Mouse (Mus musculus) heart, embryonic 11.5 days (tissue): Measurements from ENCODE around the gene Trak1. TPM values are rescaled to one million over a fixed set of nuclear protein-coding genes. Genes with fewer than 3 reads are reported as not detected.

ENCODE experiments used
- ATAC-seq: fragments of 200-750 bp; cut with Nextera tagmentation; replicated peaks from 2 replicates; pipeline ENCODE4 v1.8.0; 2017; ENCODE audit warnings: moderate library complexity; ENCODE audit not compliant: insufficient number of reproducible peaks, low FRiP score, low TSS enrichment
- H3K27ac ChIP-seq: fragments of 300-500 bp; sonication (generic); 2 replicates; pipeline ENCODE4 v1.5.1; 2014; ENCODE audit warnings: mild to moderate bottlenecking, low read depth, low read length
- H3K27me3 ChIP-seq: fragments of 300-500 bp; sonication (generic); 2 replicates; pipeline ENCODE4 v1.6.1; 2014; ENCODE audit warnings: mild to moderate bottlenecking, low read length, mixed read lengths; ENCODE audit not compliant: control insufficient read depth, insufficient read depth
- H3K36me3 ChIP-seq: fragments of 300-500 bp; sonication (generic); 2 replicates; pipeline ENCODE4 v1.6.1; 2014; ENCODE audit warnings: mild to moderate bottlenecking, low read length, moderate library complexity, mixed read lengths; ENCODE audit not compliant: control insufficient read depth, insufficient read depth
- H3K4me1 ChIP-seq: fragments of 300-500 bp; sonication (generic); 2 replicates; pipeline ENCODE4 v1.6.1; 2014; ENCODE audit warnings: low read length; ENCODE audit not compliant: control insufficient read depth, insufficient read depth
- H3K4me2 ChIP-seq: fragments of 300-500 bp; sonication (generic); 2 replicates; pipeline ENCODE4 v1.6.1; 2014; ENCODE audit warnings: mild to moderate bottlenecking, moderate library complexity
- H3K4me3 ChIP-seq: fragments of 300-500 bp; sonication (generic); 2 replicates; pipeline ENCODE4 v1.5.1; 2014; ENCODE audit warnings: low read depth, low read length
- H3K9ac ChIP-seq: fragments of 300-500 bp; sonication (generic); 2 replicates; pipeline ENCODE4 v1.6.1; 2014; ENCODE audit warnings: mild to moderate bottlenecking, low read depth, low read length, moderate library complexity
- H3K9me3 ChIP-seq: fragments of 300-500 bp; sonication (generic); replicated peaks from 2 replicates; pipeline ENCODE4 v1.6.1; 2016; ENCODE audit warnings: low read length; ENCODE audit not compliant: control insufficient read depth
- WGBS: fragments of 180-500 bp; shearing (Covaris S2); extraction: QIAGEN DNeasy Blood & Tissue Kit; methylation state at CpG from one replicate; pipeline ENCODE4 v1.1.7; 2014; ENCODE audit not compliant: insufficient replicate concordance; 5-methylcytosine and 5-hydroxymethylcytosine counted together
- polyA plus RNA-seq: library from polyadenylated mRNA; unstranded; fragments of >200 nt; fragmentation: Nextera tagmentation; extraction: Ambion mirVana; gene quantifications from 2 replicates; pipeline ENCODE4 v1.2.1, GENCODE M21; 2014

The Trak1 gene
- polyA plus RNA-seq, 1 experiment from 2014 or later: 21.3 TPM

DNA sequence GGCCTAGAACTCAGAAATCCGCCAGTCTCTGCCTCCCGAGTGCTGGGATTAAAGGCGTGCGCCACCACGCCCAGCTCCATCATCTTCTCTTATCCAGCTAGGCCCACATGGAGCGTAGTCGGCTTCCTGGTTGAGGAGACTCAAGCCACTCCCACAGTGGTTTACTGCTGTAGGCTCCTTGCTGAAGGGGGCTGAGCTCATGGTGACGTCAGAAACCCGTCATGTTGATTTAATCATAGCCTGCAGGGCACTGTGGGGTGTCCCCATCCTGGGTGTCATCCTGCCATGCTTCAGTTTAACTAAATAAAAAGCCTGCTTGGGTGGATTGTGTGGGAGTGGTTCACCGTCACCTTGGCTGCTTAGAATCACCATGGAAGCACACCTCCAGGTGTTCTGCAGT lies 92.0 kb downstream of the Trak1 start:
- Histone ChIP-seq H3K4me3 (no peak overlapping the region), H3K27ac (no peak overlapping the region), H3K9me3 (no peaks in the 10 kb centered on the region), H3K4me1 (peaks cover 8% of the 10 kb centered on the region), H3K36me3 (peaks cover 3% of the 10 kb centered on the region), H3K27me3 (no peaks in the 10 kb centered on the region), H3K9ac (no peak overlapping the region), H3K4me2 (no peak overlapping the region)
- WGBS: 82% methylated on average over 10 of the region's 10 CpGs
- ATAC-seq: no peak

DNA sequence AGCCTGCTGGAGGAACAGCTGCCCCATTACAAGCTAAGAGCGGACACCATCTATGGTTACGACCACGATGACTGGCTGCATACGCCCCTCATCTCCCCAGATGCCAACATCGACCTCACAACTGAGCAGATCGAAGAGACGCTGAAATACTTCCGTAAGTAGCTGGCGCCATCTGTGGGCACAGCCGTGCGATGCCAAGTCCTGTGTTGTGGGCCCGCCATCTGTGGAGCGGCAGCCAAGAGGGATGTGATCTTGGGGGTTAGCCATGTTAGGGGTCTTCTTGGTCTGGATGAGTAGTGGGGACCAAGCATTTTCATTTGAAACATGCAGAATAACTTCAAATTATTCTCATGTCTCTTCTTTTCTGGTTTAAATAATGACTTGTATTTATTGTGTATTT lies 94.6 kb downstream of the Trak1 start:
- WGBS: 89% methylated on average over 13 of the region's 13 CpGs
- Histone ChIP-seq H3K4me1 (peaks cover 8% of the 10 kb centered on the region), H3K36me3 (peaks cover 5% of the 10 kb centered on the region)

DNA sequence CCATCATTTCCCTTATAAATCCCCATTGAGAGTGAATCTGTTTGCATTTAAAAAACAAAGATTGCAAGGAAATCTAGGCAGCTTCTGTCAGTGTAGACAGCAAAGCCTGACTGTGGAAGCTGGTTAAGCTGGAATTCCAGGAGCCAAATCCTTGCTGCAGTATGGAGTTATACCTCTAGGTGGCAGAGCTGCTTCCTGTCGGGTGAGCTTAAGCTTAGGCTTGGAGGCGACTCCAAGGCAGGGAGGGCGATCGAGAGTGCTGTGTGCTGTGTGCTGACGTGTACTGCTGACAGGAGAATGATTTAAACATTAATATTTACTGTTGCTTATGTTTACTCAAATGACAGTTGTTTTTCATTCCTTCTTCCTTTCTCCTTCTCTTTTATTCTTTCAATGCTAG lies 95.1 kb downstream of the Trak1 start:
- Histone ChIP-seq H3K27ac (no peak overlapping the region), H3K9me3 (no peaks in the 10 kb centered on the region), H3K4me3 (no peak overlapping the region), H3K4me1 (peaks cover 8% of the 10 kb centered on the region), H3K4me2 (no peak overlapping the region), H3K27me3 (no peaks in the 10 kb centered on the region), H3K9ac (no peak overlapping the region), H3K36me3 (peaks cover 5% of the 10 kb centered on the region)
- 44% methylated on average over 5 of the region's 5 CpGs for WGBS
- no peak for ATAC-seq

More for the DNA sequence above, 94.6 kb downstream of the Trak1 start:
- Histone ChIP-seq H3K4me3 (no peak overlapping the region), H3K27me3 (no peaks in the 10 kb centered on the region), H3K9me3 (no peaks in the 10 kb centered on the region), H3K27ac (no peak overlapping the region), H3K4me2 (no peak overlapping the region), H3K9ac (no peak overlapping the region)
- ATAC-seq: no peak

DNA sequence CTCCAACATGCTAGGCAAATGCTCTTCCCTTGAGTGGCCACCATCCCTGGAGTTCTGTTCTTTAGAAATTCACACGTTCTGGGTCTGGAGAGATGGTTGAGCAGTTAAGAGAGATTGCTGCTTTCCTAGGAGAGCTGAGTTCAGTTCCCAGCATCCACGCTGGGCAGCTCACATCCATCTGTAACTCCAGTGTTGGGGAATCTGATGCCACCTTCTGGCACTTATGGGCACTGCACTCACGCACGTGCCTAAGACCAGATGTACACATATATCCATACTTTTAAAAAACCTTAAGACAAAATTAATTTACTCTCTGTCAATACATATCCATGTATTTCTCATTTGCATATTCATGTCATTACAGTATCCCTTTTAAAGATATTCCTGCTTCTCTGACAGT lies 95.8 kb downstream of the Trak1 start:
- H3K9me3 ChIP-seq: no peaks in the 10 kb centered on the region
- no peak overlapping the region for H3K4me3 ChIP-seq
- WGBS: 89% methylated on average over 4 of the region's 4 CpGs
- no peak overlapping the region for H3K27ac ChIP-seq
- peaks cover 4% of the 10 kb centered on the region for H3K4me1 ChIP-seq
- H3K27me3 ChIP-seq: no peaks in the 10 kb centered on the region
- H3K36me3 ChIP-seq: peaks cover 5% of the 10 kb centered on the region
- no peak overlapping the region for H3K4me2 ChIP-seq
- no peak overlapping the region for H3K9ac ChIP-seq
- no peak for ATAC-seq

DNA sequence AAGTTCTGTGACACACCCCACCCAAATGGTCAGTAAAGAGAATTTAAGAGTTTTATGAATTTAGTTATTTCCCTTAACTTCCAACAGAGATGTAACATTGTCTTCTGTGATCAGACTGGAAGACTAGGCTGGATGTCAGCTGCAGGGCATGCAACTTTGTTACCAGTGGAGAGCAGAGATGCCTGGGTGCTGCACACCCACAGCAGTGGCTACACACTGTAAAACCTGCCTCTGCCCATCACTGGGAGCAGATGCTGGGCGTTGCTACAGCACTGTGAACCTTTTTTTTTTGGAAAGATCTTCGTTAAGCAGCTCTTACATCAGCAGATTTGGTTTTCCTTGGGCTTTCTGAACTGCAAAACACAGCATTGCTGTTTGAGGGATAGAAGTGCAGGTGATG lies 97.6 kb downstream of the Trak1 start:
- H3K36me3 ChIP-seq: peaks cover 5% of the 10 kb centered on the region
- H3K9me3 ChIP-seq: no peaks in the 10 kb centered on the region
- H3K4me3 ChIP-seq: no peak overlapping the region
- no peak for ATAC-seq
- no peak overlapping the region for H3K27ac ChIP-seq
- 72% methylated on average over 2 of the region's 2 CpGs for WGBS
- no peaks in the 10 kb centered on the region for H3K27me3 ChIP-seq
- peaks cover 3% of the 10 kb centered on the region; the same call in 1 of the 2 replicates for H3K4me1 ChIP-seq
- no peak overlapping the region for H3K9ac ChIP-seq
- H3K4me2 ChIP-seq: no peak overlapping the region

DNA sequence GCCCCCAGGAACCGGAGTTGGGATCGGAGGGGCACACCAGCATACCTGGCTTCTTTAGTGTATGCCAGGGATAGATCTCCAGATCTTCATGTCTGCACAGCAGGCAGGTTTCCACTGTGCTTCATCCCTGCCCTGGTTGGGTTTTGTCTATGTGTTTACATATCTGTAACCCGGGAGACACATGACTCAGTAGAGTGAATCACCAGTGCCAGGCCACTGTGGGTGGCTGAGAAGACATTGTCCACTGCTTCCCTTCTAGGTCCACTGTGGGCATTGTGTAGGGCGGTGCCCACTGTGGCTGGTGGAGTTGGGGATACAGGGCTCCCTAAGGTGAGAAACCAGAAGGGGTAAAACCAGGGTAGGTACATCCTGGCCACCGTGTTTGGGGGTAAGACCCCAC lies 98.5 kb downstream of the Trak1 start:
- ATAC-seq: no peak
- H3K9me3 ChIP-seq: no peaks in the 10 kb centered on the region
- peaks cover 5% of the 10 kb centered on the region for H3K36me3 ChIP-seq
- WGBS: 86% methylated on average over 5 of the region's 5 CpGs
- no peak overlapping the region for H3K27ac ChIP-seq
- no peak overlapping the region for H3K9ac ChIP-seq
- peaks cover 3% of the 10 kb centered on the region; the same call in 1 of the 2 replicates for H3K4me1 ChIP-seq
- no peak overlapping the region for H3K4me3 ChIP-seq
- no peaks in the 10 kb centered on the region for H3K27me3 ChIP-seq
- H3K4me2 ChIP-seq: no peak overlapping the region

DNA sequence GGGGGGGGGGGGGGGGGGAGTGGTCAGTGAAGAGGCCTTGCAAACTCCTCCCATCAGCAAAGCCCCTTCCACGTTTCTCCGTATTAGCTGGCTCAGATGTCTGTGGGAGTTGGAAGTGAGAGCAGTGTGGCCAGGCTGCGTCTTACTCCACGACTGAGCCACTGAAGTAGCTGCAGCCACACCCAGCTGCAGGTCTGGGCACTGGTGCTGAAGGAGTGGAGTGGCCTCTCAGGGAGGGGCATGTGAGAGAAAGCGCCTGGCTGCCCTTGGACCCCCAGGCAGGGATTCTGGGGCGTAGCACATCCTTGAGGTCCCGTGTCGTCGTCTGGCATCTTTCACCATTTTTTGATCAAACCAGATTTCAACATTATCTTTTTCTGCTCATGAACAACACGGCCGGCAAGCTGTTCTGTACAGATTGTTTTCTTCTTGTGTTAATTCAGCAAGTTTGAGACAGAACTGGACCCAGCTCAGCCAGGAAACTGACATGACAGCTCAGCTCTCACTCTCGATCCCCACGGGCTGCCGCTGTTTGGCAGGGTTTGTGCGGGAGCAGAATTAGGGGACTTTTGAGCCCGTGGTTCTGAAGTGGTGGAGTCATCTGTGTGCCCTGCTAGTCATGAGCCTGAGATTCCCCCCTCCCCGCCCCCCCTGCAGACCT lies 100.9 kb downstream of the Trak1 start:
- 0 out of 2 replicates have a peak, but pooled peaks cover 2% of the 10 kb centered on the region for H3K36me3 ChIP-seq
- no peak for ATAC-seq
- no peak overlapping the region for H3K9ac ChIP-seq
- H3K4me3 ChIP-seq: no peak overlapping the region
- H3K4me1 ChIP-seq: peaks cover 6% of the 10 kb centered on the region
- H3K4me2 ChIP-seq: no peak overlapping the region
- no peak overlapping the region for H3K27ac ChIP-seq
- H3K9me3 ChIP-seq: no peaks in the 10 kb centered on the region
- 66% methylated on average over 16 of the region's 17 CpGs for WGBS
- H3K27me3 ChIP-seq: no peaks in the 10 kb centered on the region

DNA sequence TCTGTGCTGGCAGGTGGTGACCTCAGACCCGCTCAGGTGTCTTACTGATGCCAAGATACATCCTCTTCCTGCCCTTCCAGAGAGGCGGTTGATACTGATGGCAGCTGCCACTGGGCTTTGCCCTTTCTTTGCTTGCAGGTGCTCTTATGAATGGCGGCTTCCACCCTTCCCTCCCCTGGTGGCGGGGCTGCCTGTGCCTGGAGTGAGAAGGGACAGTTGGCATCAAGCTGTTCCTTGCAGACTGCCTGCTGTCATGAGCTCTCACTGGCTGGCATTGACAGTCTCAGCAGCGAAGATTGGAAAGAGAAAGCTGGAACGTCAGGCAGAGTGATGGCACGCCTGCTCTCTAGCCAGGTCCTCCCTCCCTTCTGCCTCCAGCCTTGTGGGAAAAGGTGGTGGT lies 101.5 kb downstream of the Trak1 start:
- no peaks in the 10 kb centered on the region for H3K27me3 ChIP-seq
- ATAC-seq: no peak

DNA sequence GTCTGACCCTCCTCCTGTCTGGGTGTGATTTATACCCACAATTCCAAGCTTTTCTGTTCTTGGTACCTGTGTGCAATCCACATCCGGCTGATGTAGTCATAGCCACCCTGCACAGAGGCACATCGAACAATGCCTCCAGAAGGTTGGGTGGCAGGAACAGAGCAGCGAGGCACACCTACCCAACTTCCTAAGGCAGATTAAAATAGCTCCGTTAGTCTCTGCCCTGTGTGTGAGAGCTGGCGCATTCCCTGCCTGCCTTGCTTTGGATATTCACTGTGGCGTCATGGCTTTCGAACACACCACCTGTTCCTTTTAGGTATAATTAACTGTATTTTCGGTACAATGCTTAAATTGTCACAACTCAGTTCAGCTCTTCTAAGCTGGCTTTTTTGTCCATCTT lies 103.3 kb downstream of the Trak1 start:
- H3K4me1 ChIP-seq: peaks cover 7% of the 10 kb centered on the region
- no peaks in the 10 kb centered on the region for H3K36me3 ChIP-seq
- no peak for ATAC-seq
- H3K27me3 ChIP-seq: no peaks in the 10 kb centered on the region
- 81% methylated on average over 8 of the region's 8 CpGs for WGBS
- H3K9ac ChIP-seq: no peak overlapping the region
- H3K4me3 ChIP-seq: no peak overlapping the region
- H3K9me3 ChIP-seq: no peaks in the 10 kb centered on the region
- no peak overlapping the region for H3K4me2 ChIP-seq
- no peak overlapping the region for H3K27ac ChIP-seq

More for the DNA sequence above, 101.5 kb downstream of the Trak1 start:
- Histone ChIP-seq H3K4me2 (no peak overlapping the region), H3K9ac (no peak overlapping the region), H3K4me1 (peaks cover 7% of the 10 kb centered on the region), H3K4me3 (no peak overlapping the region), H3K36me3 (0 out of 2 replicates have a peak, but pooled peaks cover 2% of the 10 kb centered on the region), H3K27ac (no peak overlapping the region), H3K9me3 (no peaks in the 10 kb centered on the region)
- 74% methylated on average over 7 of the region's 7 CpGs for WGBS
